Mouse (Mus musculus) embryonic facial prominence, embryonic 13.5 days (tissue): ENCODE results near the gene Nploc4. TPM values are rescaled to one million over a fixed set of nuclear protein-coding genes. Genes with fewer than 3 reads are reported as not detected.
"Not testable (repeated sequence)": the region's sequence is repeated elsewhere in the genome, so short reads cannot be mapped to it uniquely, and the experiment has no call there.

Experiments
- ATAC-seq: fragments of 200-750 bp; cut with Nextera tagmentation; 2 replicates; pipeline ENCODE4 v1.8.0; 2017; ENCODE audit warnings: low read depth; ENCODE audit not compliant: insufficient number of reproducible peaks, insufficient read depth, low FRiP score, low TSS enrichment
- H3K27ac ChIP-seq: fragments of 300-500 bp; sonication (generic); 2 replicates; pipeline ENCODE4 v1.5.1; 2015; ENCODE audit warnings: moderate library complexity, mild to moderate bottlenecking, inconsistent platforms
- H3K27me3 ChIP-seq: fragments of 300-500 bp; sonication (generic); 2 replicates; pipeline ENCODE4 v1.6.1; 2015; ENCODE audit warnings: mild to moderate bottlenecking, inconsistent platforms
- H3K36me3 ChIP-seq: fragments of 300-500 bp; sonication (generic); 2 replicates; pipeline ENCODE4 v1.6.1; 2015; ENCODE audit warnings: mild to moderate bottlenecking, inconsistent platforms
- H3K4me1 ChIP-seq: fragments of 300-500 bp; sonication (generic); 2 replicates; pipeline ENCODE4 v1.6.1; 2015; ENCODE audit warnings: inconsistent platforms
- H3K4me2 ChIP-seq: fragments of 300-500 bp; sonication (generic); 2 replicates; pipeline ENCODE4 v1.6.1; 2015; ENCODE audit warnings: moderate library complexity, mild to moderate bottlenecking, inconsistent platforms
- H3K4me3 ChIP-seq: fragments of 300-500 bp; sonication (generic); 2 replicates; pipeline ENCODE4 v1.5.1; 2015; ENCODE audit warnings: mild to moderate bottlenecking, inconsistent platforms
- H3K9ac ChIP-seq: fragments of 300-500 bp; sonication (generic); 2 replicates; pipeline ENCODE4 v1.6.1; 2015; ENCODE audit warnings: mild to moderate bottlenecking, inconsistent platforms
- H3K9me3 ChIP-seq: fragments of 300-500 bp; sonication (generic); 2 replicates; pipeline ENCODE4 v1.6.1; 2016; ENCODE audit warnings: inconsistent platforms
- WGBS: fragments of 180-500 bp; shearing (Covaris S2); methylation state at CpG from one replicate; pipeline ENCODE4 v1.1.7; 2015; ENCODE audit warnings: mixed read lengths; 5-methylcytosine and 5-hydroxymethylcytosine counted together
- polyA plus RNA-seq: library from polyadenylated mRNA; unstranded; fragments of >200 nt; fragmentation: Nextera tagmentation; extraction: Ambion mirVana; gene quantifications from 2 replicates; pipeline ENCODE4 v1.2.1, GENCODE M21; 2015

Nploc4 gene
- polyA plus RNA-seq, 1 experiment from 2014 or later = 37.4 TPM

- no peak for ATAC-seq
- Histone ChIP-seq H3K27me3 (no peaks in the 10 kb centered on the region), H3K27ac (peak overlapping the region; percentile 99), H3K36me3 (peaks cover 14% of the 10 kb centered on the region), H3K4me1 (peaks cover 41% of the 10 kb centered on the region), H3K4me2 (peak overlapping the region; percentile 94), H3K4me3 (peak overlapping the region; percentile 100), H3K9ac (peak overlapping the region; percentile 100), H3K9me3 (no peaks in the 10 kb centered on the region)
- WGBS = 12% methylated on average over 11 of the region's 11 CpGs
Measured at GRCm38 (mm10) chr11:120350711-120351110, 86.8 kb downstream of the Nploc4 start.

- H3K9ac ChIP-seq = peak overlapping the region; percentile 100
- H3K4me2 ChIP-seq = peak overlapping the region; percentile 94
- peak; percentile 50 for ATAC-seq
- peak overlapping the region; percentile 100 for H3K4me3 ChIP-seq
- under 1% methylated on average over 68 of the region's 68 CpGs for WGBS
- no peaks in the 10 kb centered on the region for H3K27me3 ChIP-seq
- peaks cover 39% of the 10 kb centered on the region for H3K4me1 ChIP-seq
- peaks cover 18% of the 10 kb centered on the region for H3K36me3 ChIP-seq
- no peaks in the 10 kb centered on the region for H3K9me3 ChIP-seq
- H3K27ac ChIP-seq = peak overlapping the region; percentile 99
Measured at GRCm38 (mm10) chr11:120349986-120350702, 87.4 kb downstream of the Nploc4 start.

DNA sequence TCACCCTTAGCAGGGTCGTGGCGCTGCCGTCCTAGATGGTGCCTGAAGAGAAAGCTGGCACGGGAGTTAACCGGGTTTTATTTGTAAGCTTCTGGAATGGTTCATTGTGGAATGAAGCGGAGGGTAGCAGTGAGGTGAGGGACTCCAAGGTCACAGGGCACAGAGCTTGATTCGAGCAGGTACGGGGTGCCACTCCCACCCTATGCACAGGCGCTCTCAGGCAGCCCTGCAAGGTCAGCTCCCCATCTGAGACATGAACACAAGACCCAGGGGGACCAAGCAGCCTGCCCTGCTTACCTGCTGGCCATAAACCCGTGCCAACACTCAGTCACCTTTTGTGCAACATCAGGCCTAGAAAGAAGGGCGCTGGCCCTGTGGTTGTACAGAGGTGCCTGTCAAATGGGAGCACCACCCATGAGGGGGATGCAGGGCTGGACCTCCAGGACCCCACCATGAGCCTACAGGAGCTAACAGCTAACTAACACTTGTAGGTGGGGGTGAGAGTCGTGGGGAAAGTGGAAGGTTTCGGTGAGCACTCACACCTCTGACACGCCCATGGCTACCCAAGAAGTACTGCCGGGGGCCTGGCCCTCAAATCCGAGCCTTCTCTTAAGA is 88.0 kb downstream of the Nploc4 start:
- Histone ChIP-seq H3K9ac (peak overlapping the region; percentile 100), H3K27ac (peak overlapping the region; percentile 99), H3K27me3 (no peaks in the 10 kb centered on the region), H3K4me1 (peaks cover 38% of the 10 kb centered on the region), H3K9me3 (no peaks in the 10 kb centered on the region), H3K4me3 (peak overlapping the region; percentile 100), H3K4me2 (peak overlapping the region; percentile 94), H3K36me3 (peaks cover 21% of the 10 kb centered on the region)
- WGBS = 3% methylated on average over 16 of the region's 16 CpGs
- ATAC-seq = no peak; the same call in 1 of the 2 replicates

DNA sequence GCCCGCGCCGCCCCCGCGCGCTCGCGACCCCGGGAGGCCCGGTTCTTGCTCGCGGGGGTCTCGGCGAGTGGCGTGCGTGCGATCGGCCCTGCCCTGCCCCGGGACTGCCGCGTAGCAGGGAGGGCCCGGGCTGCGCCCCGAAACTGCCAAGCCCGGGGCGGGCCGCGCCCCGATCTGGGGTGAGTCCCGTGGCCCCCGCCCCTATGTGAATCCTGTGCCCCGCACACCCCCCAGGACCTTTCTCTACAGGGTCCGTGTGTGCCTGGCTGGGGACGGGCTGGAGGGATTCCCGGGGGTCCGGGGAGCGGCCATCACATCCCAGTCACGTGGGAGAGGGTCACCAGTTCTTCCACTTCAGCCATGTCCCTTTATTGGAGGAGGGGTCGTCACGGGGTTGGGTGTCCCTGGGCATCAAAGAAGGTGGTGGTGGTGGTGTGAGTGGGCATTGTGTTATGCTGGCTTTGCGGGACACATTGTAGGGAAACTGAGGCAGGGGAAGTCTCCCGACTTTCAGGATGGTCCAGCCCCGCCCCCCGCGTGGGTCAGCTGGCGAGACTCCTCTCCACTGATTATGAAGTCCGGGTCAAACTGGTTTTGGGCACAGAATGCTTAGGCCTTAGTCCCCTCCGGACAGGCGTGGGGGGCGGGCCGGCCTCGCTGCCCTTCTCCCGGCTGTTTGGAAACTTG is 88.7 kb downstream of the Nploc4 start:
- Histone ChIP-seq H3K4me3 (peak overlapping the region; percentile 100), H3K27ac (peak overlapping the region; percentile 99), H3K36me3 (peaks cover 21% of the 10 kb centered on the region), H3K27me3 (no peaks in the 10 kb centered on the region), H3K9me3 (no peaks in the 10 kb centered on the region), H3K9ac (peak overlapping the region; percentile 100), H3K4me2 (peak overlapping the region; percentile 94), H3K4me1 (peaks cover 36% of the 10 kb centered on the region)
- WGBS = 1% methylated on average over 53 of the region's 53 CpGs
- ATAC-seq = peak; percentile 35

DNA sequence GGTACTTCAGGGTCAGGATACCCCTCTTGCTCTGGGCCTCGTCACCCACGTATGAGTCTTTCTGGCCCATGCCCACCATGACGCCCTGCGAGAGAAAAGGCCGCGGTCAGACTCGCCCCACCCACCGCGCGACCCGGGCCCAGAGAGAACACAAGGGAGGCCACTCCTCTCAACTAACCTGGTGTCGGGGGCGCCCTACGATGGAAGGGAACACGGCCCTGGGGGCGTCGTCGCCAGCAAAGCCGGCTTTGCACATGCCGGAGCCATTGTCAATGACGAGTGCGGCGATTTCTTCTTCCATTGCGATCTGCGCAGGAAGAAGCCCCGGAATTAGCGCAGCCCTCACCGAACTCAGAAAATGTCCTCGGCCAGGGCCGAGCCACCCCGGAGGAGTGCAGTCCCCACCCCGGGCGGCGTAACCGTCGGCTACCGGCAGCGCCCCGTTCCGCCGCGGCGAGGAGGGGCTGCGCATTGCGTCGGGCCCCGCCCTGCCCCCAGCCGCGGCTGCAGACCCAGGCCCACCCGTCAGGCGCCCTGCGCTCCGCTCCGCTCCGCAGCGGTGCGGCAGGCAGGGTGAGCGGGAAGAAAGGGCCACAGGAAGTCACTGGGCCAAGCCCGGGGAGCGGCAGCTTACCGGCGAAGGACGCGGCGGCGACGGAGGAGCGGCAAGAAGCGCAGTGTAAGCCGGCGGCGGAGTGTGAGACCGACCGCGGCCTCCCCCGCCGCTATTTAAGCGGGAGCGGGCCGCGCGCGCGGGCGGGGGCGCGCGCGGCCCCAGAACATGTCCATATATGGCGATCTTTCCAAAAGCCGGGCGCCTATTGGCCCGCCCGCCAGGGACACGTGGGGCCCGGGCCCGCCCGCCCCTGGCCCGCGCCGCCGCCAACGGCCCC is 89.5 kb downstream of the Nploc4 start, which contains the start of gene Actg1:
Actg1 (minus strand) TSS at position 752 of the 893 bp plus-strand sequence.
- peak within 1 kb of the TSS; percentile 94 for H3K4me2 ChIP-seq

DNA sequence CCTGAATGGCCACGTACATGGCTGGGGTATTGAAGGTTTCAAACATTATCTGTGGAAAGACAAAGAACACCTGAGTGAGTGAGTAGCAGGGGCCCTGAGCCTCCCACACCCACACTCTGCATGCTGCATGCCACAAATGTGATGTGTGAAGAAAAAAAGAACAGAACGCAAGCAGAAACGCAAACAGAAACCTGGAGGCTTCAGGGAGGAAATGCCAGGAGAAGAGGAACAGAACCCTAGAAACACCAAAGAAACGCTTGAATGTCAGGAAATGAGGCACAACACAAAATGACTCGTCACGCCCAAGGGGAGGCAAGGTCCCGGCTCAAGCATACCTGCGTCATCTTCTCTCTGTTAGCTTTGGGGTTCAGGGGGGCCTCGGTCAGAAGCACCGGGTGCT is 90.2 kb downstream of the Nploc4 start:
- Histone ChIP-seq H3K27ac (peak overlapping the region; percentile 99), H3K36me3 (peaks cover 21% of the 10 kb centered on the region), H3K4me1 (peaks cover 22% of the 10 kb centered on the region), H3K27me3 (no peaks in the 10 kb centered on the region), H3K9me3 (no peaks in the 10 kb centered on the region), H3K4me3 (peak overlapping the region; percentile 100), H3K4me2 (peak overlapping the region; percentile 94), H3K9ac (peak overlapping the region; percentile 100)
- 7% methylated on average over 10 of the region's 10 CpGs for WGBS
- ATAC-seq = no peak

More for the DNA sequence above, 89.5 kb downstream of the Nploc4 start, which contains the start of gene Actg1:
- H3K36me3 ChIP-seq = peaks cover 21% of the 10 kb centered on the region
- H3K4me1 ChIP-seq = peaks cover 29% of the 10 kb centered on the region
- ATAC-seq = peak; percentile 81
- no peaks in the 10 kb centered on the region for H3K27me3 ChIP-seq
- 2% methylated on average over 91 of the region's 103 CpGs for WGBS
- peak within 1 kb of the TSS; percentile 100 for H3K4me3 ChIP-seq
- H3K9me3 ChIP-seq = no peaks in the 10 kb centered on the region
- H3K27ac ChIP-seq = peak within 1 kb of the TSS; percentile 99
- peak within 1 kb of the TSS; percentile 100 for H3K9ac ChIP-seq

DNA sequence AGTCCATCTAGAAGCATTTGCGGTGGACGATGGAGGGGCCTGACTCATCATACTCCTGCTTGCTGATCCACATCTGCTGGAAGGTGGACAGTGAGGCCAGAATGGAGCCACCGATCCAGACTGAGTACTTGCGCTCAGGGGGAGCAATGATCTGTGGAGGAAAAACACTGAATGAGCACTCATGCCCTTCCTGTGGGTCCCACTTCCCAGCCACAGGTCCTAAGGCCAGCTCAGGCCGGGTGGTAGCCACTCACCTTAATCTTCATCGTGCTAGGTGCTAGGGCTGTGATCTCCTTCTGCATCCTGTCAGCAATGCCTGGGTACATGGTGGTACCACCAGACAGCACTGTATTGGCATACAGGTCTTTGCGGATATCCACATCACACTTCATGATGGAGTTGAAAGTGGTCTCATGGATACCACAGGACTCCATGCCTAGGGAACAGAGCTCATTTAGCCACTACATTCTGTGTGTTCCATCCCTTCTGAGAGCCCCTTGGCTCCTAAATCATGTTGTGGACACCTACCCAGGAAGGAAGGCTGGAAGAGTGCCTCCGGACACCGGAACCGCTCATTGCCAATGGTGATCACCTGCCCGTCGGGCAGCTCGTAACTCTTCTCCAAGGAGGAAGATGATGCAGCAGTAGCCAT is 91.0 kb downstream of the Nploc4 start:
- H3K4me3 ChIP-seq = peak overlapping the region; percentile 49
- peak overlapping the region; percentile 77 for H3K9ac ChIP-seq
- H3K4me1 ChIP-seq = peaks cover 22% of the 10 kb centered on the region
- peak overlapping the region; percentile 75 for H3K4me2 ChIP-seq
- not testable (repeated sequence) for H3K27me3 ChIP-seq, H3K9me3 ChIP-seq, ATAC-seq, H3K27ac ChIP-seq
- H3K36me3 ChIP-seq = peaks cover 19% of the 10 kb centered on the region
- WGBS = 60% methylated on average over 11 of the region's 13 CpGs

GRCm38 (mm10) chr11:120345067-120345681 is 92.3 kb downstream of the Nploc4 start:
- H3K9me3 ChIP-seq = no peaks in the 10 kb centered on the region
- peak overlapping the region; percentile 48 for H3K27ac ChIP-seq
- 29% methylated on average over 1 of the region's 1 CpGs for WGBS
- H3K4me1 ChIP-seq = peaks cover 12% of the 10 kb centered on the region
- peak overlapping the region; percentile 52; the same call in 1 of the 2 replicates for H3K9ac ChIP-seq
- peak overlapping the region; percentile 52 for H3K4me2 ChIP-seq
- H3K4me3 ChIP-seq = peak overlapping the region; percentile 32
- H3K36me3 ChIP-seq = peaks cover 16% of the 10 kb centered on the region
- no peaks in the 10 kb centered on the region for H3K27me3 ChIP-seq
- ATAC-seq = no peak

- ATAC-seq = no peak
- Histone ChIP-seq H3K4me2 (no peak overlapping the region), H3K27ac (peak overlapping the region; percentile 22; the same call in 1 of the 2 replicates), H3K4me3 (0 out of 2 replicates have a peak overlapping the region, but pooled peaks have one; percentile 32), H3K9ac (no peak overlapping the region), H3K27me3 (no peaks in the 10 kb centered on the region), H3K4me1 (peaks cover 10% of the 10 kb centered on the region), H3K9me3 (no peaks in the 10 kb centered on the region), H3K36me3 (peaks cover 16% of the 10 kb centered on the region)
- 48% methylated on average over 5 of the region's 5 CpGs for WGBS
Measured at GRCm38 (mm10) chr11:120344310-120344920, 93.1 kb downstream of the Nploc4 start.
